Mouse (Mus musculus) stomach, embryonic 14.5 days (tissue): Measurements from ENCODE around the gene Hirip3. TPM values are rescaled to one million over a fixed set of nuclear protein-coding genes. Genes with fewer than 3 reads are reported as not detected.

ENCODE experiments used
- ATAC-seq: fragments of 200-750 bp; cut with Nextera tagmentation; 2 replicates; pipeline ENCODE4 v1.8.0; 2017; ENCODE audit warnings: low read depth, moderate TSS enrichment; ENCODE audit not compliant: insufficient number of reproducible peaks, insufficient read depth, low FRiP score
- H3K27ac ChIP-seq: fragments of 300-500 bp; sonication (generic); 2 replicates; pipeline ENCODE4 v1.5.1; 2014; ENCODE audit warnings: mild to moderate bottlenecking, low read length, moderate library complexity, mixed read lengths
- H3K27me3 ChIP-seq: fragments of 300-500 bp; sonication (generic); 2 replicates; pipeline ENCODE4 v1.6.1; 2014; ENCODE audit warnings: low read length, control low read depth, mixed read lengths; ENCODE audit not compliant: control insufficient read depth, insufficient read depth
- H3K36me3 ChIP-seq: fragments of 300-500 bp; sonication (generic); 2 replicates; pipeline ENCODE4 v1.6.1; 2014; ENCODE audit warnings: mild to moderate bottlenecking, control low read depth, low read length, moderate library complexity, mixed read lengths; ENCODE audit not compliant: control insufficient read depth, insufficient read depth
- H3K4me1 ChIP-seq: fragments of 300-500 bp; sonication (generic); 2 replicates; pipeline ENCODE4 v1.6.1; 2014; ENCODE audit warnings: low read length, control low read depth, mixed read lengths; ENCODE audit not compliant: control insufficient read depth, insufficient read depth
- H3K4me2 ChIP-seq: fragments of 300-500 bp; sonication (generic); replicated peaks from 2 replicates; pipeline ENCODE4 v1.6.1; 2014; ENCODE audit warnings: low read depth, low read length, control low read depth
- H3K4me3 ChIP-seq: fragments of 300-500 bp; sonication (generic); 2 replicates; pipeline ENCODE4 v1.5.1; 2014; ENCODE audit warnings: low read depth, low read length, control low read depth
- H3K9ac ChIP-seq: fragments of 300-500 bp; sonication (generic); replicated peaks from 2 replicates; pipeline ENCODE4 v1.6.1; 2014; ENCODE audit warnings: low read depth, mild to moderate bottlenecking, control low read depth, low read length, moderate library complexity, mixed read lengths
- H3K9me3 ChIP-seq: fragments of 300-500 bp; sonication (generic); 2 replicates; pipeline ENCODE4 v1.6.1; 2016; ENCODE audit warnings: low read depth, low read length, control low read depth; ENCODE audit not compliant: control insufficient read depth
- WGBS: fragments of 180-500 bp; shearing (Covaris S2); extraction: QIAGEN DNeasy Blood & Tissue Kit; methylation state at CpG from one replicate; pipeline ENCODE4 v1.1.7; 2014; 5-methylcytosine and 5-hydroxymethylcytosine counted together
- polyA plus RNA-seq: library from polyadenylated mRNA; unstranded; fragments of >200 nt; fragmentation: Nextera tagmentation; extraction: Ambion mirVana; gene quantifications from 2 replicates; pipeline ENCODE4 v1.2.1, GENCODE M21; 2014

Hirip3 gene
- 20.2 and 21.2 TPM in 2 replicates for polyA plus RNA-seq

DNA sequence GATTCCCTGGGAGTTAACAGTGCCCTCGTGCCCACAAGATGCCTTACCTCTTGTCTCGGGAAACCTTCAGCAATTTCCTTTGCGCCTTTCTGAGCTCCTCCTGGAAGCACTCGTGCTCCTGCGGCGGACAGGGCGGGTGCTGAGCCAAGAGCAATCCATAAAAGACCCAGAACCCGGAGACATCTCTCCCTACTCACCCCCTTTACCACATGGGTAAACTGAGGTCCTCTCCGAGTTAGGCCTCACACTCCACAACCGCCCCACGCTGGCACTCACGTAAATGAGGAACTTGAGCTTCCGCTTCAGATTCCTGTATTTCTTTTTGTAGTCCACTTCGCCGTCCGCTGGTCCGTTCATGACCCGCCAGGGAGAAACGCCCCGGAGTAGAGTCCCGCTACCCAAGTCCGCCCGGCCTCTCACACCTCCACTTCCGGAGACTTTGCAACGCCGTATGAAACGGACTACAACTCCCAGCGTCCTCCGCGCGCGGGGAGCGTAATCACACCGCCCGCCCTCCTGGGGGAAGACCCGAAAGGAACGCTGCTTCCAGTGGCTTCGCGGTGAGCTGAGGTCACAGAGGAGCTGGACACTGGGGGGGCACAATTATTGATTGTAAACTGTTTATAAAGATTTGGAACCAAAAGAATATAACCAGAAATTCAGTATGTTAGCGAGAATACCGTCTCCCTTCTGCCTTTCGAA is at the start of gene Hirip3:
TSS of gene Hirip3 (plus strand) at position 544 of the 702 bp plus-strand sequence.
- Histone ChIP-seq H3K9me3 (no peaks in the 10 kb centered on the region), H3K4me3 (peak within 1 kb of the TSS; percentile 56), H3K27me3 (no peaks in the 10 kb centered on the region), H3K27ac (peak within 1 kb of the TSS; percentile 58), H3K4me2 (peak within 1 kb of the TSS; percentile 90), H3K36me3 (peaks cover 34% of the 10 kb centered on the region), H3K4me1 (peaks cover 18% of the 10 kb centered on the region), H3K9ac (peak within 1 kb of the TSS; percentile 71)
- peak; percentile 92 for ATAC-seq
- 2% methylated on average over 42 of the region's 42 CpGs for WGBS

DNA sequence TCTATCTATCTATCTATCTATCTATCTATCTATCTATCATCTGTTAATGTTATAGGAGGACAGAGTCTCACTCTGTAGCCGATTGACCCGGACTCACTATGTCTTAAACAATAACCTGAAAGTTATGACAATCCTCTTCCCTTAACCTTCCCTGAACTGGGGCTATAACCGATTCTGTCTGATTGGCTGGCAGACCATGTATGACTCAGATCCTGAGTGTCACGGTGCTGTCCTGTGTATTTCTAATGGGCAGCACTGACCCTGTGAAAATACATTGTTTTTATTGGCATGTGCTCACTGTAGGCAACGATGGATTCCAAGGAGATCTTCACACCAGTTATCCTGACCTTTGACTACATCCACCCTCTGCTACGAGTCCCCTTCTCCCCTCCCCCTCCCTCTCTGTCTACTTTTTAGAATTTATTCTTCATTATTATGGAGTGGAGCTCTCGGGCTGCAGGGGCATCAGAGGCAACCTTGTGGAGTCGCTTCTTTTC is 46.0 kb upstream of the Hirip3 start:
- no peak overlapping the region for H3K4me3 ChIP-seq
- H3K36me3 ChIP-seq = no peaks in the 10 kb centered on the region
- no peak overlapping the region for H3K9ac ChIP-seq
- 64% methylated on average over 8 of the region's 8 CpGs for WGBS
- H3K27ac ChIP-seq = no peak overlapping the region
- no peaks in the 10 kb centered on the region for H3K9me3 ChIP-seq
- no peak for ATAC-seq
- H3K27me3 ChIP-seq = no peaks in the 10 kb centered on the region
- no peaks in the 10 kb centered on the region for H3K4me1 ChIP-seq
- H3K4me2 ChIP-seq = no peak overlapping the region

DNA sequence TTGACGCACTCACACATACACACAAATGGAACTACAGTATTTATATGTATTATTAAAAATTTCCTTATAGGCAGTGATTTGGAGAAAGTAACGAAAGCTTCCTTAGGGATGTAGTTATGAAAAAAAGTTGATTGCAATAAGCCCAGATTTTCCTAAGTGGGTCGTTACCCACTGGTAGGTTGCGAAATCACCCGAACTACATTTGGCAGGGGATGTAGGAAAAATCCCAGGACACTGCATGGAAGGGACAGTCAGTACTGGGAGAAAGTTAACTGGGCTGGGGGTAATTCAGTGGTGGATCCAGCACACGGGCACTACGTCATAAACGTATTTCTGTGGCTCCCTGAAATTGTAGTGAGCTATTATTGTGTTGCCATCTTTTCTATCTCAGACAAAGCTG is 45.3 kb upstream of the Hirip3 start:
- H3K27ac ChIP-seq = no peak overlapping the region
- H3K4me2 ChIP-seq = no peak overlapping the region
- no peaks in the 10 kb centered on the region for H3K4me1 ChIP-seq
- ATAC-seq = no peak
- H3K36me3 ChIP-seq = no peaks in the 10 kb centered on the region
- H3K27me3 ChIP-seq = no peaks in the 10 kb centered on the region
- H3K9me3 ChIP-seq = no peaks in the 10 kb centered on the region
- WGBS = 90% methylated on average over 8 of the region's 8 CpGs
- H3K9ac ChIP-seq = no peak overlapping the region
- no peak overlapping the region for H3K4me3 ChIP-seq

- 79% methylated on average over 7 of the region's 7 CpGs for WGBS
- no peak overlapping the region for H3K4me2 ChIP-seq
- H3K9ac ChIP-seq = no peak overlapping the region
- H3K36me3 ChIP-seq = no peaks in the 10 kb centered on the region
- no peaks in the 10 kb centered on the region for H3K4me1 ChIP-seq
- no peak for ATAC-seq
- H3K9me3 ChIP-seq = no peaks in the 10 kb centered on the region
- no peaks in the 10 kb centered on the region for H3K27me3 ChIP-seq
- no peak overlapping the region for H3K4me3 ChIP-seq
- no peak overlapping the region for H3K27ac ChIP-seq
These were observed 44.2 kb upstream of the Hirip3 start for GRCm38 (mm10) chr7:126817595-126817994.

- ATAC-seq = no peak
- Histone ChIP-seq H3K4me3 (no peak overlapping the region), H3K27me3 (0 out of 2 replicates have a peak, but pooled peaks cover 7% of the 10 kb centered on the region), H3K4me1 (no peaks in the 10 kb centered on the region), H3K9me3 (no peaks in the 10 kb centered on the region), H3K27ac (no peak overlapping the region), H3K4me2 (no peak overlapping the region), H3K9ac (no peak overlapping the region), H3K36me3 (no peaks in the 10 kb centered on the region)
- 28% methylated on average over 1 of the region's 1 CpGs for WGBS
These were observed 43.0 kb upstream of the Hirip3 start for GRCm38 (mm10) chr7:126818818-126819217.

GRCm38 (mm10) chr7:126821835-126822511 is 39.8 kb upstream of the Hirip3 start:
- no peak overlapping the region for H3K9ac ChIP-seq
- H3K27ac ChIP-seq = no peak overlapping the region
- H3K4me3 ChIP-seq = no peak overlapping the region
- no peak overlapping the region for H3K4me2 ChIP-seq
- WGBS = 29% methylated on average over 7 of the region's 7 CpGs
- peak; percentile 29; the same call in 1 of the 2 replicates for ATAC-seq
- H3K4me1 ChIP-seq = no peaks in the 10 kb centered on the region
- H3K36me3 ChIP-seq = no peaks in the 10 kb centered on the region
- no peaks in the 10 kb centered on the region for H3K9me3 ChIP-seq
- 0 out of 2 replicates have a peak, but pooled peaks cover 9% of the 10 kb centered on the region for H3K27me3 ChIP-seq

DNA sequence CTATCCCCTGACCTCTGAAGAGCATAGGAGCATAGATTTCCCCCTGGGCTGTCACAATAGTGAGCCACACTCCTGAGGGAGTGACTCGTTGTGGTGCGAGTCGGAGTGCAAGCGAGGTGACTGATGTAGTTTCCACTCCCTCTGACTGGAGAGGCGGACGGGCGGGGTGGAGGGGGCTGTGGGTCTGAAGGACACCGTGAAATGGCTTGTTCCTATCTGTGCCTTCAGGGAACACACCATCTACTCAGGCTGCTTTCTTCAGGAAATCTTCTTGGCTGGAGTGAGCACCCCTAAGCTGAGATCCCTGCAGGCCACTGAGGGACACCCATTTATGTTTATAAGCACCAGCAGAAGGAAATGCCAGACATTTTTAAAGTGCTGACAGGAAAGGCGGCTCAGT is 39.0 kb upstream of the Hirip3 start:
- Histone ChIP-seq H3K4me3 (no peak overlapping the region), H3K27me3 (0 out of 2 replicates have a peak, but pooled peaks cover 9% of the 10 kb centered on the region), H3K9ac (no peak overlapping the region), H3K36me3 (no peaks in the 10 kb centered on the region), H3K4me2 (peak overlapping the region; percentile 33), H3K27ac (no peak overlapping the region), H3K4me1 (no peaks in the 10 kb centered on the region), H3K9me3 (no peaks in the 10 kb centered on the region)
- 17% methylated on average over 9 of the region's 9 CpGs for WGBS
- ATAC-seq = no peak

DNA sequence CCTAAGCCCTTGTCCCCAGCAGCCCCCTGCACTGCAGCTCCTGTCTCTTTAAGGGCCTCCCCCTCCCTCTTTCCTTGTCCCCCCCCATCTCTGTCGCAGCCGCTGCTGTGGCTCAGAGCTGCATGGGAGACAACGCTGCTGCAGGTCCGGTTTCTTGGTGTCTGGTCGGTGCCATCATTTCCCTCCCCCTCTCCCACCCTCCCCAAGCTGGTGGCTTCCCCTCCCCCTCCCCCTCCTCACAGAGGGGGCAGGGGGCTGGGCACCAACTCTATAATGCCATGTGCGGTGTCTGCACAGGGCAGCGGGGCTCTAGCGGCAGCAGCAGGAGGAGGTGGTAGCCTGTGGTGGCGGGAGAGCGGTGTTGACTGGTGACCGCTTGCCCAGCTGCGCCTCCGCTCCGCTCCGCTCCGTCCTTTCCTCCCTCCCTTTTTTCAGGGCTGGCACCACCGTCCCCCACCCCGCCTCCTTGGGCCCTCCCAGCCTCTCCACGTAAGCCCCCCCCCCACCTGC is 38.5 kb upstream of the Hirip3 start:
- ATAC-seq = no peak
- WGBS = 2% methylated on average over 17 of the region's 19 CpGs
- Histone ChIP-seq H3K9me3 (no peaks in the 10 kb centered on the region), H3K27me3 (0 out of 2 replicates have a peak, but pooled peaks cover 9% of the 10 kb centered on the region), H3K4me1 (no peaks in the 10 kb centered on the region), H3K27ac (no peak overlapping the region), H3K4me3 (peak overlapping the region; percentile 19), H3K4me2 (peak overlapping the region; percentile 33), H3K9ac (no peak overlapping the region), H3K36me3 (no peaks in the 10 kb centered on the region)
